Mouse (Mus musculus) liver, embryonic 13.5 days (tissue): ENCODE data around the gene Tcam1. TPM values are rescaled to one million over a fixed set of nuclear protein-coding genes. Genes with fewer than 3 reads are reported as not detected.
A peak's percentile ranks its signal among the peaks of the same experiment; 100 is the strongest.
"Not testable (repeated sequence)": the region's sequence is repeated elsewhere in the genome, so short reads cannot be mapped to it uniquely, and the experiment has no call there.

Experiments
- ATAC-seq: fragments of 200-750 bp; cut with Nextera tagmentation; 2 replicates; pipeline ENCODE4 v1.8.0; 2017; ENCODE audit warnings: low read depth, mild to moderate bottlenecking, moderate number of reproducible peaks, moderate library complexity
- DNase-seq: peaks from one replicate; pipeline ENCODE4 v3.0.0; 2022
- H3K27ac ChIP-seq: fragments of 300-500 bp; sonication (generic); 2 replicates; pipeline ENCODE4 v1.5.1; 2015; ENCODE audit warnings: moderate library complexity, mild to moderate bottlenecking, inconsistent platforms
- H3K27me3 ChIP-seq: fragments of 300-500 bp; sonication (generic); 2 replicates; pipeline ENCODE4 v1.6.1; 2015; ENCODE audit warnings: mild to moderate bottlenecking, inconsistent platforms
- H3K36me3 ChIP-seq: fragments of 300-500 bp; sonication (generic); 2 replicates; pipeline ENCODE4 v1.6.1; 2015; ENCODE audit warnings: mild to moderate bottlenecking, inconsistent platforms
- H3K4me1 ChIP-seq: fragments of 300-500 bp; sonication (generic); replicated peaks from 2 replicates; pipeline ENCODE4 v1.6.1; 2015; ENCODE audit warnings: inconsistent platforms
- H3K4me2 ChIP-seq: fragments of 300-500 bp; sonication (generic); 2 replicates; pipeline ENCODE4 v1.6.1; 2015; ENCODE audit warnings: inconsistent platforms, mild to moderate bottlenecking, moderate library complexity
- H3K4me3 ChIP-seq: fragments of 300-500 bp; sonication (generic); replicated peaks from 2 replicates; pipeline ENCODE4 v1.5.1; 2015; ENCODE audit warnings: mild to moderate bottlenecking, inconsistent platforms
- H3K9ac ChIP-seq: fragments of 300-500 bp; sonication (generic); 2 replicates; pipeline ENCODE4 v1.6.1; 2015; ENCODE audit warnings: mild to moderate bottlenecking, inconsistent platforms
- H3K9me3 ChIP-seq: fragments of 300-500 bp; sonication (generic); replicated peaks from 2 replicates; pipeline ENCODE4 v1.6.1; 2016; ENCODE audit warnings: inconsistent platforms
- WGBS: fragments of 180-500 bp; shearing (Covaris S2); methylation state at CpG from one replicate; pipeline ENCODE4 v1.1.7; 2015; ENCODE audit not compliant: insufficient replicate concordance; 5-methylcytosine and 5-hydroxymethylcytosine counted together
- polyA plus RNA-seq: library from polyadenylated mRNA; unstranded; fragments of >200 nt; fragmentation: Nextera tagmentation; extraction: Ambion mirVana; gene quantifications from 2 replicates; pipeline ENCODE4 v1.2.1, GENCODE M21; 2015

Tcam1 gene
- 0.27 and 0.39 TPM in 2 replicates for polyA plus RNA-seq

- no peaks in the 10 kb centered on the region for H3K36me3 ChIP-seq
- peak within 1 kb of the TSS; percentile 57 for H3K4me2 ChIP-seq
- H3K9ac ChIP-seq, result no peak within 1 kb of the TSS
- ATAC-seq (no peak), DNase-seq (peak; percentile 84)
- 5% methylated on average over 25 of the region's 25 CpGs for WGBS
- H3K4me1 ChIP-seq, result peaks cover 40% of the 10 kb centered on the region
- no peaks in the 10 kb centered on the region for H3K27me3 ChIP-seq
- no peak within 1 kb of the TSS for H3K27ac ChIP-seq
- no peaks in the 10 kb centered on the region for H3K9me3 ChIP-seq
- no peak within 1 kb of the TSS for H3K4me3 ChIP-seq
Observed at GRCm38 (mm10) chr11:106276454-106276853, at the start of gene Tcam1. Gene Tcam1 (plus strand): TSS chr11:106276672.

DNA sequence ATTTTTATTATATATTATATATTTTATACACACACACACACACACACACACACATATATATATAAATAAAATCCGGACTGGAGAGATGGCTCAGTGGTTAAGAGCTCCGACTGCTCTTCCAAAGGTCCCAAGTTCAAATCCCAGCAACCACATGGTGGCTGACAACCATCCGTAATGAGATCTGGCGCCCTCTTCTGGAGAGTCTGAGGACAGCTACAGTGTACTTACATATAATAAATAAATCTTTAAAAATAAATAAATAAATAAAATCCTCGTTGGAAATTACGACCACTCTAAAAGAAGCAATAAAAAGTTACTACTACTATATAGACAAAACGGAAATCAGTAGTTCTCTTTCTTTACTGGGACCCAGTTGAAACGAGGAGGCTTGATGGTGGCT is 42.5 kb upstream of the Tcam1 start:
- peaks cover 68% of the 10 kb centered on the region for H3K36me3 ChIP-seq
- not testable (repeated sequence) for DNase-seq, H3K4me1 ChIP-seq, H3K9me3 ChIP-seq, H3K4me3 ChIP-seq, H3K9ac ChIP-seq, ATAC-seq, H3K27ac ChIP-seq, H3K4me2 ChIP-seq, H3K27me3 ChIP-seq
- WGBS, result 75% methylated on average over 8 of the region's 8 CpGs

- H3K4me1 ChIP-seq, result no peaks in the 10 kb centered on the region
- peaks cover 96% of the 10 kb centered on the region for H3K36me3 ChIP-seq
- H3K4me2 ChIP-seq, result no peak overlapping the region
- ATAC-seq (no peak), DNase-seq (no peak)
- 87% methylated on average over 1 of the region's 1 CpGs for WGBS
- no peaks in the 10 kb centered on the region for H3K27me3 ChIP-seq
- no peak overlapping the region for H3K4me3 ChIP-seq
- no peak overlapping the region for H3K9ac ChIP-seq
- H3K27ac ChIP-seq, result no peak overlapping the region
- H3K9me3 ChIP-seq, result no peaks in the 10 kb centered on the region
Observed at GRCm38 (mm10) chr11:106246834-106247233, 29.6 kb upstream of the Tcam1 start.

DNA sequence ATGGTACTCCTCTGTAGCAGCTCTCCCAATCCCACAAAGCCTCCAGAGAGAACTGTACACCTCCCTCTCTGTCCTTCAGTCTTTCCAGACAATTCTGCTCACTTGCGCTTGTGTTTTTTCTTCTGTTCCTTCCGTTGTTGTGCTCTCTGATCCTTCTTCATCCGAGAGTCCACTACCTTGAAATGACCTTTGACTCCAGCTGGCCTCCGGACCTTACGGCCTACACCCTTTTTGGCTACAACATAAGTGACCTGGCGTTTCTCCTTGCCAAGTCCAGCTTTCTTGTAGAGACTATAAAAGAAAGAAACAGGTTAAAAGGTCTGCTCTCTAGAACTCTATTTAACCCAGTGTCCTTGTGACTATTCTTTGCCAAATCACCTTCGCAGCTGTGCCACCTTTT is 27.1 kb upstream of the Tcam1 start:
- Histone ChIP-seq H3K4me3 (no peak overlapping the region), H3K36me3 (peaks cover 97% of the 10 kb centered on the region), H3K9me3 (no peaks in the 10 kb centered on the region), H3K4me1 (peaks cover 10% of the 10 kb centered on the region), H3K9ac (no peak overlapping the region), H3K27me3 (no peaks in the 10 kb centered on the region), H3K27ac (no peak overlapping the region), H3K4me2 (no peak overlapping the region)
- WGBS, result 85% methylated on average over 7 of the region's 7 CpGs
- ATAC-seq, result no peak
- DNase-seq, result no peak

- Histone ChIP-seq H3K4me3 (peak overlapping the region; percentile 79), H3K9me3 (no peaks in the 10 kb centered on the region), H3K9ac (peak overlapping the region; percentile 78), H3K27ac (peak overlapping the region; percentile 55; the same call in 1 of the 2 replicates), H3K36me3 (peaks cover 69% of the 10 kb centered on the region), H3K4me1 (peaks cover 39% of the 10 kb centered on the region), H3K4me2 (peak overlapping the region; percentile 95), H3K27me3 (no peaks in the 10 kb centered on the region)
- WGBS, result 8% methylated on average over 2 of the region's 2 CpGs
- ATAC-seq (no peak), DNase-seq (no peak)
Observed at GRCm38 (mm10) chr11:106254767-106255166, 21.7 kb upstream of the Tcam1 start.

DNA sequence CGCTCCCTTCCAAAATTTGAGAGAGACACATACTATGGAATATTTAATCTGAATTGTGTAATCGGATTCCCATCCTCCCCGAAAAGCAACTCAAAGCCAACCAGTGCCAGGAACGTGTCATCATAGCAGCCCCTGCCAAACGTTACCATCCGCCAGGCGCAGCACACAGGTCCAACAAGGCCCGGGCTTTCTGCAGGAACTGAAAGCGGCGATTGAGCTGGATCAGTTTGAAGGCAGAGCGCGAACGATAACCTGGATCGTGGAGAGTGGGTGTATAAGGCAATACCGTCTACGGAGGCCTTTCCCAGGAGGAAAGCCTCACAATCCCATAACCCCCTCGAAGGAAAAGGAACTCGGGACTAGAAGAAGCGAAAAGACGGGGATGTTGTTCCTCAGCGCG is 21.3 kb upstream of the Tcam1 start:
- peak overlapping the region; percentile 95 for H3K4me2 ChIP-seq
- WGBS, result 1% methylated on average over 22 of the region's 22 CpGs
- ATAC-seq, result 0 out of 2 replicates have a peak, but pooled peaks have one; percentile 0
- peak overlapping the region; percentile 78 for H3K9ac ChIP-seq
- no peaks in the 10 kb centered on the region for H3K9me3 ChIP-seq
- peak overlapping the region; percentile 55 for H3K27ac ChIP-seq
- peaks cover 39% of the 10 kb centered on the region for H3K4me1 ChIP-seq
- H3K27me3 ChIP-seq, result no peaks in the 10 kb centered on the region
- peak overlapping the region; percentile 79 for H3K4me3 ChIP-seq
- H3K36me3 ChIP-seq, result peaks cover 67% of the 10 kb centered on the region
- DNase-seq, result no peak

DNA sequence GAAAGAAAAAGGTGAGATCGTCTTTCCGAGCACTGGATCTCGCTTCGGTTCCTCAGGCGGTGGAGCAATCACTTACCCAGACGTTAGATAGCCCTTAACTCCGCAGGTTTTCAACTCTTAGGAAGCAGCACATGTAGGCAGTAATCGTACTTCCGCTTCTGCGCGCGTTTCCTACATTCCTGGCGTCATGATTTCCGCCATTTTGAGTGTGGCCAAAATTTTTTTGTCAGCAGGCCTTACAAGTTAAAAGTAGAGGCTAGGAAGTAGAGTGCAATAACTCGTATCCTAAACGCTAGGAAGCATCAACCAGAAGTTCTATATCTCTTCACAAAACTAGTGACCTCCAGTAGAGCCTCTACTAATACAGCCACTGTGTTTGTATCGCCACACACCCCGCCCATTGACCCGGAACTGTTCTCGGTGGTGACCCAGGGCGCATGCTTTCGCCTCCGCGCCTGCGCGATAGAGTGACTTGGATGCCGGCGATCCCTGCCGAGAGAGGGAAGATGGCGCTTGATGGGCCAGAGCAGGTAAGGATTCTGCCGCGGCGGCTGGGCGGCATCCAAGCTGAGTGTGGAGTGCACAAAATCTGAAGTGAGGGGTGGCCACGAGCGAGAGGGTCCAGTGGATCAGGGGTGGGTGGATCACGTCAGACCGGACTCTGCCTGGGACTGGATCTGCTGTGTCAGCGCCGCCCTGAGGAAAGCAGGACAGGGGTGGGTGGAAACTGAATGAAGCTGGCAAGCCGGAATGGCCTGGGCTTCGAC is 20.6 kb upstream of the Tcam1 start, which contains the start of the genes Ftsj3 and Psmc5:
TSS of gene Ftsj3 (minus strand) at position 395 of the 767 bp plus-strand sequence.
TSS of gene Psmc5 (plus strand) at position 470 of the 767 bp plus-strand sequence.
- no peaks in the 10 kb centered on the region for H3K9me3 ChIP-seq
- peak within 1 kb of the TSS; percentile 78 for H3K27ac ChIP-seq
- H3K36me3 ChIP-seq, result peaks cover 66% of the 10 kb centered on the region
- H3K4me3 ChIP-seq, result peak within 1 kb of the TSS; percentile 79
- ATAC-seq (peak; percentile 95), DNase-seq (peak; percentile 96)
- under 1% methylated on average over 42 of the region's 42 CpGs for WGBS
- peaks cover 39% of the 10 kb centered on the region for H3K4me1 ChIP-seq
- no peaks in the 10 kb centered on the region for H3K27me3 ChIP-seq
- peak within 1 kb of the TSS; percentile 95 for H3K4me2 ChIP-seq
- H3K9ac ChIP-seq, result peak within 1 kb of the TSS; percentile 78

DNA sequence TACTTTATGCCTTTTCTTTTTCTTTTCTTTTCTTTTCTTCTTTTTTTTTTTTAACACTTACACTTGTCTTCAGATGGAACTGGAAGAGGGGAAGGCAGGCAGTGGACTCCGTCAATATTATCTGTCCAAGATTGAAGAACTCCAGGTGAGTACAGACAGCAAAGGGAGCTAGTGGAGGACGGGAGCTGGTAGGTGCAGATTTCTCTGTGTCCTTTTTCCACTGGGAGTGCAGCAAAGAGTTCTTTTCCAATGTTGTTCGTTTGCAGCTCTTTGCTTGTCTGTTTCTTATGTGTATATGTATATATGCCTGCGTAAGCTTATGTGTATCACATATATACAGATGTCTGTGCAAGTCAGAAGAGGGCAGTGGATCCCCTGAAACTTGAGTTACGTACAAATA is 19.7 kb upstream of the Tcam1 start:
- Histone ChIP-seq H3K27ac (peak overlapping the region; percentile 78), H3K9ac (peak overlapping the region; percentile 78), H3K4me1 (peaks cover 39% of the 10 kb centered on the region), H3K4me2 (peak overlapping the region; percentile 95), H3K36me3 (peaks cover 66% of the 10 kb centered on the region), H3K9me3 (no peaks in the 10 kb centered on the region), H3K27me3 (no peaks in the 10 kb centered on the region), H3K4me3 (peak overlapping the region; percentile 79)
- ATAC-seq (no peak), DNase-seq (no peak)
- 48% methylated on average over 5 of the region's 5 CpGs for whole genome bisulfite sequencing

DNA sequence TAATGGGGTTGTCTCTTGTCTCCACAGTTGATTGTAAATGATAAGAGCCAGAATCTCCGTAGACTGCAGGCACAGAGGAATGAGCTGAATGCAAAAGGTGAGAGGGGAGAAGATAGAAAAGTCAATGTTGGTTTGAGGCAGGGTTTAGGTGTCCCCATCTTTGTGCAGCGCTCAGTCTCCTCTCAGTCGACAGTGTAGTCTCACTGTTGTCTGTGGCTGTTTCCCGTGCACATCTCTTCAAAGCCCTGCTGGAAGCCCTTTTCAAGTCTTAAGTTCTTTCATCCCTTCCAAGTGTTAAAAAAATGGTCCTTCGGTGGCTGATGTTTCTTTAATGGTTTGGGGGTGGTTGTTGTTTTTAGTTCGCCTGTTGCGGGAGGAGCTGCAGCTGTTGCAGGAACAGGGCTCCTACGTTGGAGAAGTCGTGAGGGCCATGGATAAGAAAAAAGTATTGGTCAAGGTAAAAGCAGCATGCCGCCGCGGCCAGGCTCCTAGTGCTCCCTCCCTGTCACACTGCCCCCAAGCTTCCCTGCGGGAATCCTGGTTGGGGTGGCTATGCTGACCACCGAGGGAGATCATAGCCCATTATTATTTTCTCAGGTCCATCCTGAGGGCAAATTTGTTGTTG is 15.5 kb upstream of the Tcam1 start:
- Histone ChIP-seq H3K27me3 (no peaks in the 10 kb centered on the region), H3K9ac (no peak overlapping the region), H3K27ac (no peak overlapping the region), H3K9me3 (no peaks in the 10 kb centered on the region), H3K4me1 (peaks cover 20% of the 10 kb centered on the region), H3K4me3 (no peak overlapping the region), H3K36me3 (peaks cover 81% of the 10 kb centered on the region), H3K4me2 (no peak overlapping the region)
- WGBS, result 83% methylated on average over 14 of the region's 14 CpGs
- ATAC-seq (no peak), DNase-seq (no peak)

GRCm38 (mm10) chr11:106263963-106264362 is 12.5 kb upstream of the Tcam1 start:
- Histone ChIP-seq H3K4me3 (no peak overlapping the region), H3K4me1 (peaks cover 19% of the 10 kb centered on the region), H3K27me3 (no peaks in the 10 kb centered on the region), H3K9me3 (no peaks in the 10 kb centered on the region), H3K27ac (no peak overlapping the region), H3K9ac (no peak overlapping the region), H3K4me2 (no peak overlapping the region), H3K36me3 (peaks cover 85% of the 10 kb centered on the region)
- WGBS, result 82% methylated on average over 9 of the region's 9 CpGs
- no peak for DNase-seq
- no peak for ATAC-seq

DNA sequence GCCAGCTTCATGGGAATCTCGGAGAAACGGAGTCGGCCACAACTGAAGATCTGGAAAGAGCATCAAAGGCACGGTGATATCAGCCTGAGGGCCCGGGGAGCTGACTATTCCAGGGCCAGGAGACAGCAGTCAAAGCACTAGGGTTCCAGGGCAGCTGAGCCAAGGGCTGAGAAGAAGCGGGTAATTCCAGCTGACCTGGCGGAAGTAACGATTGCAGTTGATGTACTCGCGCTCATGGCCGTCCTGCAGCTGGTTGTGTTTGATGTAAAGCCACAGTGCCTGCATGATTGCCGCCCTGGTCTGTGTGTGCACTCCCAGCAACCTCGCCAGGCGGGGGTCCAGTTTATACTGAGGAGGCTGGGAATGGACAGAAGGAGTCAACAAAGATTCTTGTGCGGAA is 11.5 kb upstream of the Tcam1 start:
- Histone ChIP-seq H3K4me3 (no peak overlapping the region), H3K9me3 (no peaks in the 10 kb centered on the region), H3K36me3 (peaks cover 79% of the 10 kb centered on the region), H3K27me3 (no peaks in the 10 kb centered on the region), H3K27ac (no peak overlapping the region), H3K9ac (no peak overlapping the region), H3K4me1 (peaks cover 26% of the 10 kb centered on the region), H3K4me2 (no peak overlapping the region)
- DNase-seq (no peak), ATAC-seq (no peak)
- 85% methylated on average over 15 of the region's 15 CpGs for WGBS
